Mouse (Mus musculus) spleen, adult 2 months (tissue): Measurements from ENCODE around the gene Glyctk.

ENCODE experiments used
- CTCF ChIP-seq: fragments of 200-500 bp; IDR thresholded peaks from 2 replicates; pipeline ENCODE4 v1.5.1; 2011; ENCODE audit warnings: mild to moderate bottlenecking, inconsistent platforms; ENCODE audit not compliant: insufficient read depth, insufficient read length, insufficient replicate concordance; ENCODE audit errors: extremely low read depth
- POLR2A ChIP-seq: fragments of 200-500 bp; IDR thresholded peaks from 2 replicates; pipeline ENCODE4 v1.6.1; 2011; ENCODE audit warnings: low read depth, low read length, inconsistent platforms

GRCm38 (mm10) chr9:106169917-106170316, 12.0 kb upstream of the Glyctk start:
- TF ChIP-seq CTCF: no peak
- no peak for TF ChIP-seq POLR2A
